Mouse (Mus musculus): Measurements from ENCODE around the gene Apol7e.
"Not testable (repeated sequence)": the region's sequence is repeated elsewhere in the genome, so short reads cannot be mapped to it uniquely, and the experiment has no call there.

- not testable (repeated sequence) for TF ChIP-seq ZC3H11A (IDR thresholded peaks at IDR 0.05; ENCODE audit: borderline replicate concordance, low read depth, low read length); CHD2 (IDR thresholded peaks at IDR 0.05; ENCODE audit: low read depth, low read length)
These were observed 28.5 kb downstream of the Apol7e start for GRCm38 (mm10) chr15:77727139-77727538.

Data from ES-E14 (cell line).